Mouse (Mus musculus): ENCODE data around the gene Vmn1r210. TPM values are rescaled to one million over a fixed set of nuclear protein-coding genes. Genes with fewer than 3 reads are reported as not detected.
"Not testable (repeated sequence)": the region's sequence is repeated elsewhere in the genome, so short reads cannot be mapped to it uniquely, and the experiment has no call there.

The Vmn1r210 gene
- polyA plus RNA-seq, 1 experiment from 2014 or later = not detected

- not testable (repeated sequence) for H3K27me3 ChIP-seq (ENCODE audit: control insufficient read depth, insufficient read depth, low read length); ATAC-seq (replicated peaks; ENCODE audit: extremely low read depth, insufficient read depth, low FRiP score); H3K4me2 ChIP-seq (ENCODE audit: low read depth, low read length); H3K27ac ChIP-seq (ENCODE audit: low read length); H3K4me3 ChIP-seq (ENCODE audit: low read length); H3K36me3 ChIP-seq (ENCODE audit: control insufficient read depth, insufficient read depth); H3K9ac ChIP-seq (ENCODE audit: low read length); H3K4me1 ChIP-seq (ENCODE audit: control insufficient read depth, insufficient read depth, low read length); H3K9me3 ChIP-seq (replicated peaks; ENCODE audit: control insufficient read depth, low read length)
- 71% methylated on average over 3 of the region's 3 CpGs for WGBS
Measured at GRCm38 (mm10) chr13:22788096-22788495, 43.1 kb downstream of the Vmn1r210 start.

GRCm38 (mm10) chr13:22784159-22784558 is 47.0 kb downstream of the Vmn1r210 start:
- not testable (repeated sequence) for ATAC-seq (replicated peaks; ENCODE audit: extremely low read depth, insufficient read depth, low FRiP score); H3K9me3 ChIP-seq (replicated peaks; ENCODE audit: control insufficient read depth, low read length); H3K4me1 ChIP-seq (ENCODE audit: control insufficient read depth, insufficient read depth, low read length); H3K27ac ChIP-seq (ENCODE audit: low read length); H3K27me3 ChIP-seq (ENCODE audit: control insufficient read depth, insufficient read depth, low read length); H3K4me3 ChIP-seq (ENCODE audit: low read length); H3K36me3 ChIP-seq (ENCODE audit: control insufficient read depth, insufficient read depth); H3K4me2 ChIP-seq (ENCODE audit: low read depth, low read length); H3K9ac ChIP-seq (ENCODE audit: low read length)

- not testable (repeated sequence) for H3K4me3 ChIP-seq (ENCODE audit: low read length); H3K36me3 ChIP-seq (ENCODE audit: control insufficient read depth, insufficient read depth); H3K27me3 ChIP-seq (ENCODE audit: control insufficient read depth, insufficient read depth, low read length); H3K9ac ChIP-seq (ENCODE audit: low read length); H3K4me1 ChIP-seq (ENCODE audit: control insufficient read depth, insufficient read depth, low read length); H3K4me2 ChIP-seq (ENCODE audit: low read depth, low read length); H3K9me3 ChIP-seq (replicated peaks; ENCODE audit: control insufficient read depth, low read length); H3K27ac ChIP-seq (ENCODE audit: low read length); ATAC-seq (replicated peaks; ENCODE audit: extremely low read depth, insufficient read depth, low FRiP score)
- WGBS = no CpG with 5 or more reads among the region's 7 CpGs
Measured at GRCm38 (mm10) chr13:22777300-22777699, 53.8 kb downstream of the Vmn1r210 start, which contains the start of gene Vmn1r208. TSS of gene Vmn1r208 (minus strand) at chr13:22777400.

Other genes starting within 250 kb of the Vmn1r210 start
- not detected in 2 replicates for gene Vmn1r205, start 238.3 kb downstream of the Vmn1r210 start, polyA plus RNA-seq (2015; fragmentation: Nextera tagmentation; extraction: Ambion mirVana)
- not detected in 2 replicates for gene Vmn1r206, start 207.1 kb downstream of the Vmn1r210 start, polyA plus RNA-seq (2015; fragmentation: Nextera tagmentation; extraction: Ambion mirVana)
- gene Vmn1r207-ps, start 101.7 kb downstream of the Vmn1r210 start, polyA plus RNA-seq (2015; fragmentation: Nextera tagmentation; extraction: Ambion mirVana) = not detected in 2 replicates
- gene Vmn1r208, start 53.9 kb downstream of the Vmn1r210 start, polyA plus RNA-seq (2015; fragmentation: Nextera tagmentation; extraction: Ambion mirVana) = not detected in 2 replicates
- not detected in 2 replicates for gene Vmn1r209, start 21.7 kb downstream of the Vmn1r210 start, polyA plus RNA-seq (2015; fragmentation: Nextera tagmentation; extraction: Ambion mirVana)
- not detected in 2 replicates for gene Vmn1r211, start 26.2 kb upstream of the Vmn1r210 start, polyA plus RNA-seq (2015; fragmentation: Nextera tagmentation; extraction: Ambion mirVana)
- not detected in 2 replicates for gene Vmn1r212, start 52.9 kb upstream of the Vmn1r210 start, polyA plus RNA-seq (2015; fragmentation: Nextera tagmentation; extraction: Ambion mirVana)
- gene Vmn1r213, start 176.3 kb upstream of the Vmn1r210 start, polyA plus RNA-seq (2015; fragmentation: Nextera tagmentation; extraction: Ambion mirVana) = not detected in 2 replicates
- not detected in 2 replicates for gene Vmn1r214, start 199.1 kb upstream of the Vmn1r210 start, polyA plus RNA-seq (2015; fragmentation: Nextera tagmentation; extraction: Ambion mirVana)
- gene Vmn1r215, start 236.7 kb upstream of the Vmn1r210 start, polyA plus RNA-seq (2015; fragmentation: Nextera tagmentation; extraction: Ambion mirVana) = not detected in 2 replicates